Mouse (Mus musculus) hindbrain, embryonic 11.5 days (tissue): ENCODE measurements around the gene Gng13. TPM values are rescaled to one million over a fixed set of nuclear protein-coding genes. Genes with fewer than 3 reads are reported as not detected.
A peak's percentile ranks its signal among the peaks of the same experiment; 100 is the strongest.

ENCODE experiments used
- ATAC-seq: fragments of 200-750 bp; cut with Nextera tagmentation; 2 replicates; pipeline ENCODE4 v1.8.0; 2017; ENCODE audit warnings: mild to moderate bottlenecking, moderate TSS enrichment, moderate library complexity; ENCODE audit not compliant: low FRiP score
- DNase-seq: peaks from one replicate; pipeline ENCODE4 v3.0.0-alpha.2; 2015; ENCODE audit warnings: low spot score
- H3K27ac ChIP-seq: fragments of 300-500 bp; sonication (generic); 2 replicates; pipeline ENCODE4 v1.5.1; 2014; ENCODE audit warnings: mild to moderate bottlenecking, low read depth, low read length
- H3K27me3 ChIP-seq: fragments of 300-500 bp; sonication (generic); 2 replicates; pipeline ENCODE4 v1.6.1; 2014; ENCODE audit warnings: mild to moderate bottlenecking, low read length, moderate library complexity, mixed read lengths; ENCODE audit not compliant: control insufficient read depth, insufficient read depth
- H3K36me3 ChIP-seq: fragments of 300-500 bp; sonication (generic); 2 replicates; pipeline ENCODE4 v1.6.1; 2014; ENCODE audit warnings: mild to moderate bottlenecking, low read length, moderate library complexity, mixed read lengths; ENCODE audit not compliant: control insufficient read depth, insufficient read depth
- H3K4me1 ChIP-seq: fragments of 300-500 bp; sonication (generic); replicated peaks from 2 replicates; pipeline ENCODE4 v1.6.1; 2014; ENCODE audit warnings: low read length, mixed read lengths; ENCODE audit not compliant: control insufficient read depth, insufficient read depth
- H3K4me2 ChIP-seq: fragments of 300-500 bp; sonication (generic); replicated peaks from 2 replicates; pipeline ENCODE4 v1.6.1; 2014; ENCODE audit warnings: mild to moderate bottlenecking, low read depth, low read length
- H3K4me3 ChIP-seq: fragments of 300-500 bp; sonication (generic); 2 replicates; pipeline ENCODE4 v1.5.1; 2014; ENCODE audit warnings: low read depth, low read length
- H3K9ac ChIP-seq: fragments of 300-500 bp; sonication (generic); 2 replicates; pipeline ENCODE4 v1.6.1; 2014; ENCODE audit warnings: low read depth, low read length
- H3K9me3 ChIP-seq: fragments of 300-500 bp; sonication (generic); 2 replicates; pipeline ENCODE4 v1.6.1; 2016; ENCODE audit warnings: low read length; ENCODE audit not compliant: control insufficient read depth
- WGBS: fragments of 180-500 bp; shearing (Covaris S2); extraction: QIAGEN DNeasy Blood & Tissue Kit; methylation state at CpG from one replicate; pipeline ENCODE4 v1.1.7; 2014; 5-methylcytosine and 5-hydroxymethylcytosine counted together
- polyA plus RNA-seq: library from polyadenylated mRNA; unstranded; fragments of >200 nt; fragmentation: Nextera tagmentation; extraction: Ambion mirVana; gene quantifications from 2 replicates; pipeline ENCODE4 v1.2.1, GENCODE M21; 2014

The Gng13 gene
- polyA plus RNA-seq, 1 experiment from 2014 or later: 2.5 TPM

DNA sequence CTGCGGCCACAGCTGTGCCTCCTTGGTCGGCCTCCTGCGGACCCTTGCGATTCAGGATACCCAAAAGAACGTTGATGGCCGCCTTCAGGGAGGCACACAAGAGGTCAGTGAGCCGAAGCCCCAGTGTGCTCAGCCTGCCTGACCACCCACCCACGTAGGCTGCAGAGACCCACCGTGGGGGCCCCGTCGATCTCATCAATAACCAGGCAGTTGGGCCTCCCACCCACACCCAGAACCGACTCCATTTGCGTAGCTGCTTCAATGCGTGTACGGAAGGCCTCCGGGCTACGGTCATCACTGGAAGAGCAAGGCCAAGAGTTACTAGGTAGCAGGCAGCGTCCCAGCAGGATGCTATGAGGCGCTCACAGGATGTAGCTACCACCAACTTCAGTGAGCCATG, 6.5 kb downstream of the Gng13 start:
- ATAC-seq (no peak), DNase-seq (no peak)
- Histone ChIP-seq H3K9ac (no peak overlapping the region), H3K4me2 (no peak overlapping the region), H3K36me3 (no peaks in the 10 kb centered on the region; the same call in 1 of the 2 replicates), H3K9me3 (no peaks in the 10 kb centered on the region), H3K4me1 (peaks cover 13% of the 10 kb centered on the region), H3K27me3 (no peaks in the 10 kb centered on the region), H3K4me3 (no peak overlapping the region), H3K27ac (no peak overlapping the region)
- WGBS: 95% methylated on average over 19 of the region's 19 CpGs

DNA sequence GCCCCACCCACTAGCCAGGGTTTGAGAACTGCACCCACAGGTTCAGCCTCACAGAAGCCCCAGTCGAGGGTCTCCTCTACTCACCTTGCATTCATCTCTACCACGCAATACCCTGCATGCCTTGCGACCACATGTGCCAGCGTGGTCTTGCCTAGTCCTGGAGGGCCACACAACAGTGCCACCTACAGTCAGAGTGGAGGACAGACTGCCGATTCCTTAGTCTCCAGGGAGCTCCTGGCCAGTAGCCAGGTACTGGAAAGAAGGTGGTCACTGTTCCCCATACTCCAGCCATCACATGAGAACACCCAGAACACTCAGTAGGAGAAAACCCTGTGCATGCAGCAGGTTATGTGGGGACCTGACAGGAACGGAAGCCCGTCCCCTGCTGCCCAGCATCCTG, 6.9 kb downstream of the Gng13 start:
- peaks cover 14% of the 10 kb centered on the region for H3K4me1 ChIP-seq
- no peak for ATAC-seq
- peak; percentile 19 for DNase-seq
- no peak overlapping the region for H3K9ac ChIP-seq
- no peak overlapping the region for H3K4me2 ChIP-seq
- H3K4me3 ChIP-seq: no peak overlapping the region
- no peaks in the 10 kb centered on the region for H3K9me3 ChIP-seq
- H3K36me3 ChIP-seq: no peaks in the 10 kb centered on the region; the same call in 1 of the 2 replicates
- no peaks in the 10 kb centered on the region for H3K27me3 ChIP-seq
- 85% methylated on average over 7 of the region's 7 CpGs for WGBS
- no peak overlapping the region for H3K27ac ChIP-seq

DNA sequence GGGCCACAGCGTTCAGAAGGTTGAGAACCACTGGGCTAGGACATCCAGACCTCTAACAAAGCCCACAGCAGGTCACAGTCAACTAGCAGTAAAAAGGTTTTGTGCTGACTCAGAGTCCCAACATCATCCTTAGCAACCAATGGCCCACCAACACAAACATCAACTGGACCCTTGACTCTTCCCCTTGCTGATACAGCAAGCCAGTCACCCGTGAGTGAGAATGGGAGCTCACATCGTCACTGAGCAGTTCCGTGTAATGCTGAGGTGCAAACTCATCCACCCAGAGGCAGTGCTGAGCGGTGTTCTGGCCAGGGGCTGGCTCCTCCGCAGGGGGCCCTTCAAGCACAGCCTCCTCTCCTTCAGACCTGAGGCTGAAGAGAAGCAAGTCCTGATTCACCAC, 8.3 kb downstream of the Gng13 start:
- no peak overlapping the region for H3K4me2 ChIP-seq
- H3K9me3 ChIP-seq: no peaks in the 10 kb centered on the region
- H3K27me3 ChIP-seq: no peaks in the 10 kb centered on the region
- ATAC-seq (no peak), DNase-seq (no peak)
- H3K27ac ChIP-seq: no peak overlapping the region
- H3K4me1 ChIP-seq: peaks cover 14% of the 10 kb centered on the region
- WGBS: 78% methylated on average over 6 of the region's 6 CpGs
- H3K4me3 ChIP-seq: no peak overlapping the region
- H3K36me3 ChIP-seq: no peaks in the 10 kb centered on the region; the same call in 1 of the 2 replicates
- H3K9ac ChIP-seq: no peak overlapping the region

- Histone ChIP-seq H3K4me2 (peak within 1 kb of the TSS; percentile 86), H3K27me3 (no peaks in the 10 kb centered on the region), H3K36me3 (no peaks in the 10 kb centered on the region), H3K4me3 (peak within 1 kb of the TSS; percentile 62), H3K27ac (peak within 1 kb of the TSS; percentile 6; the same call in 1 of the 2 replicates), H3K9me3 (no peaks in the 10 kb centered on the region), H3K4me1 (peaks cover 15% of the 10 kb centered on the region), H3K9ac (peak within 1 kb of the TSS; percentile 74)
- ATAC-seq (peak; percentile 98), DNase-seq (peak; percentile 100)
- 1% methylated on average over 37 of the region's 37 CpGs for WGBS
Observed at GRCm38 (mm10) chr17:25727265-25728008, 10.5 kb downstream of the Gng13 start, which contains the start of the genes Chtf18 and Rpusd1. Gene Chtf18 (minus strand): TSS chr17:25727419. Gene Rpusd1 (plus strand): TSS chr17:25727670.

- Histone ChIP-seq H3K27me3 (no peaks in the 10 kb centered on the region), H3K9me3 (no peaks in the 10 kb centered on the region), H3K27ac (peak overlapping the region; percentile 6; the same call in 1 of the 2 replicates), H3K4me1 (peaks cover 15% of the 10 kb centered on the region), H3K4me3 (peak overlapping the region; percentile 62), H3K9ac (peak overlapping the region; percentile 74), H3K4me2 (peak overlapping the region; percentile 82), H3K36me3 (no peaks in the 10 kb centered on the region)
- 22% methylated on average over 4 of the region's 4 CpGs for WGBS
- peak; percentile 39 for ATAC-seq
- DNase-seq: no peak
Observed at GRCm38 (mm10) chr17:25728009-25728270, 11.0 kb downstream of the Gng13 start.

GRCm38 (mm10) chr17:25732082-25732481, 15.1 kb downstream of the Gng13 start:
- peaks cover 10% of the 10 kb centered on the region for H3K4me1 ChIP-seq
- H3K9me3 ChIP-seq: no peaks in the 10 kb centered on the region
- no peak overlapping the region for H3K4me2 ChIP-seq
- no peak overlapping the region for H3K4me3 ChIP-seq
- no peaks in the 10 kb centered on the region for H3K27me3 ChIP-seq
- 17% methylated on average over 2 of the region's 2 CpGs for WGBS
- ATAC-seq (no peak), DNase-seq (peak; percentile 93)
- H3K36me3 ChIP-seq: no peaks in the 10 kb centered on the region
- no peak overlapping the region for H3K27ac ChIP-seq
- no peak overlapping the region for H3K9ac ChIP-seq

- Histone ChIP-seq H3K27me3 (no peaks in the 10 kb centered on the region), H3K4me3 (no peak overlapping the region), H3K27ac (no peak overlapping the region), H3K9me3 (no peaks in the 10 kb centered on the region), H3K36me3 (no peaks in the 10 kb centered on the region), H3K4me2 (no peak overlapping the region), H3K4me1 (0 out of 2 replicates have a peak, but pooled peaks cover 2% of the 10 kb centered on the region), H3K9ac (no peak overlapping the region)
- WGBS: 92% methylated on average over 5 of the region's 5 CpGs
- ATAC-seq (no peak), DNase-seq (no peak)
Observed at GRCm38 (mm10) chr17:25735246-25735645, 18.3 kb downstream of the Gng13 start.

DNA sequence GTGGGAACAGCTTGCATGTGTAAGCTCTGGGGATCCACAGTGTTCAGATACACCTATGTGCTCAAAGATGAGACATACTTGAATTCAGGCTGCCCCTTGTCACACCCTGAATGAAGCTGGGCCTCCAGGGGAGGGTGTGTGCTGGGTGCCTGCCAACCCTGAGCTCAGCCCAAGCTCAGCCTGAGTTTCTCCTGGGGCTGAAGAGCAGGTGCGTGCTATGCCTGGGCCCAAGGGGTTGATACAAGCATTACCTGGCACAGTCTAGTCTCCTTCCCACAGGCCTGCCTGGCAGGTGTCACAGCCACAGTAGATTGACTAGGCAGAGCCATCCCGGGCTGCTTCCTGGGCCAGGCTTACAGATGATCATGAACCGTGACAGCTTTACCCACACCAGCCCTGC, 18.8 kb downstream of the Gng13 start, which contains the start of gene Mslnl:
Gene Mslnl (plus strand): TSS at position 298 of the 400 bp plus-strand sequence.
- no peaks in the 10 kb centered on the region for H3K27me3 ChIP-seq
- no peaks in the 10 kb centered on the region for H3K9me3 ChIP-seq
- no peak within 1 kb of the TSS for H3K27ac ChIP-seq
- H3K4me1 ChIP-seq: 0 out of 2 replicates have a peak, but pooled peaks cover 2% of the 10 kb centered on the region
- H3K4me3 ChIP-seq: no peak within 1 kb of the TSS
- DNase-seq: no peak
- 84% methylated on average over 3 of the region's 3 CpGs for WGBS
- ATAC-seq: no peak
- no peak within 1 kb of the TSS for H3K9ac ChIP-seq
- no peak within 1 kb of the TSS for H3K4me2 ChIP-seq
- no peaks in the 10 kb centered on the region for H3K36me3 ChIP-seq

GRCm38 (mm10) chr17:25738861-25739260, 21.9 kb downstream of the Gng13 start:
- 82% methylated on average over 7 of the region's 7 CpGs for WGBS

More at GRCm38 (mm10) chr17:25738861-25739260, 21.9 kb downstream of the Gng13 start:
- Histone ChIP-seq H3K9me3 (no peaks in the 10 kb centered on the region), H3K27ac (no peak overlapping the region), H3K4me2 (no peak overlapping the region), H3K27me3 (no peaks in the 10 kb centered on the region), H3K36me3 (no peaks in the 10 kb centered on the region), H3K4me1 (no peaks in the 10 kb centered on the region), H3K9ac (no peak overlapping the region), H3K4me3 (no peak overlapping the region)
- DNase-seq (no peak), ATAC-seq (no peak)
